Mouse (Mus musculus) hindbrain, embryonic 15.5 days (tissue): Measurements from ENCODE around the gene Hoxd11. TPM values are rescaled to one million over a fixed set of nuclear protein-coding genes. Genes with fewer than 3 reads are reported as not detected.

Source experiments
- ATAC-seq: fragments of 200-750 bp; cut with Nextera tagmentation; 2 replicates; pipeline ENCODE4 v1.8.0; 2017; ENCODE audit warnings: low read depth, moderate number of reproducible peaks, moderate TSS enrichment; ENCODE audit not compliant: low FRiP score
- H3K27ac ChIP-seq: fragments of 300-500 bp; sonication (generic); replicated peaks from 2 replicates; pipeline ENCODE4 v1.5.1; 2015; ENCODE audit warnings: mild to moderate bottlenecking, inconsistent platforms
- H3K27me3 ChIP-seq: fragments of 300-500 bp; sonication (generic); 2 replicates; pipeline ENCODE4 v1.6.1; 2015; ENCODE audit warnings: control low read depth, inconsistent platforms
- H3K36me3 ChIP-seq: fragments of 300-500 bp; sonication (generic); 2 replicates; pipeline ENCODE4 v1.6.1; 2015; ENCODE audit warnings: control low read depth, inconsistent platforms
- H3K4me1 ChIP-seq: fragments of 300-500 bp; sonication (generic); replicated peaks from 2 replicates; pipeline ENCODE4 v1.6.1; 2015; ENCODE audit warnings: control low read depth, inconsistent platforms
- H3K4me2 ChIP-seq: fragments of 300-500 bp; sonication (generic); 2 replicates; pipeline ENCODE4 v1.6.1; 2015; ENCODE audit warnings: moderate library complexity, mild to moderate bottlenecking, inconsistent platforms
- H3K4me3 ChIP-seq: fragments of 300-500 bp; sonication (generic); 2 replicates; pipeline ENCODE4 v1.5.1; 2015; ENCODE audit warnings: mild to moderate bottlenecking, inconsistent platforms
- H3K9ac ChIP-seq: fragments of 300-500 bp; sonication (generic); 2 replicates; pipeline ENCODE4 v1.6.1; 2015; ENCODE audit warnings: inconsistent platforms
- H3K9me3 ChIP-seq: fragments of 300-500 bp; sonication (generic); 2 replicates; pipeline ENCODE4 v1.6.1; 2016; ENCODE audit warnings: control low read depth, inconsistent platforms
- WGBS: fragments of 180-500 bp; shearing (Covaris S2); methylation state at CpG from one replicate; pipeline ENCODE4 v1.1.7; 2015; 5-methylcytosine and 5-hydroxymethylcytosine counted together
- polyA plus RNA-seq: library from polyadenylated mRNA; unstranded; fragments of >200 nt; fragmentation: Nextera tagmentation; extraction: Ambion mirVana; gene quantifications from 2 replicates; pipeline ENCODE4 v1.2.1, GENCODE M21; 2015

The Hoxd11 gene
- polyA plus RNA-seq, 1 experiment from 2014 or later: not detected

GRCm38 (mm10) chr2:74657251-74658023, 21.9 kb upstream of the Hoxd11 start:
- H3K9ac ChIP-seq: no peak overlapping the region
- no peaks in the 10 kb centered on the region for H3K9me3 ChIP-seq
- peak overlapping the region; percentile 22; the same call in 1 of the 2 replicates for H3K4me3 ChIP-seq
- ATAC-seq: no peak
- H3K4me1 ChIP-seq: peaks cover 15% of the 10 kb centered on the region
- H3K36me3 ChIP-seq: no peaks in the 10 kb centered on the region
- 0 out of 2 replicates have a peak overlapping the region, but pooled peaks have one; percentile 20 for H3K27ac ChIP-seq
- peak overlapping the region; percentile 7; the same call in 1 of the 2 replicates for H3K4me2 ChIP-seq
- peaks cover 56% of the 10 kb centered on the region for H3K27me3 ChIP-seq
- WGBS: 3% methylated on average over 62 of the region's 62 CpGs

GRCm38 (mm10) chr2:74658024-74658666, 21.2 kb upstream of the Hoxd11 start:
- no peak for ATAC-seq
- peak overlapping the region; percentile 22 for H3K4me3 ChIP-seq
- no peaks in the 10 kb centered on the region for H3K9me3 ChIP-seq
- peak overlapping the region; percentile 7; the same call in 1 of the 2 replicates for H3K4me2 ChIP-seq
- peak overlapping the region; percentile 28; the same call in 1 of the 2 replicates for H3K27ac ChIP-seq
- peaks cover 15% of the 10 kb centered on the region for H3K4me1 ChIP-seq
- peaks cover 61% of the 10 kb centered on the region for H3K27me3 ChIP-seq
- H3K9ac ChIP-seq: no peak overlapping the region
- no peaks in the 10 kb centered on the region for H3K36me3 ChIP-seq
- under 1% methylated on average over 15 of the region's 15 CpGs for WGBS

GRCm38 (mm10) chr2:74658667-74659371, 20.5 kb upstream of the Hoxd11 start:
- Histone ChIP-seq H3K9me3 (no peaks in the 10 kb centered on the region), H3K36me3 (no peaks in the 10 kb centered on the region), H3K4me2 (peak overlapping the region; percentile 1; the same call in 1 of the 2 replicates), H3K9ac (no peak overlapping the region), H3K4me3 (peak overlapping the region; percentile 20), H3K27ac (peak overlapping the region; percentile 28), H3K27me3 (peaks cover 65% of the 10 kb centered on the region), H3K4me1 (peaks cover 15% of the 10 kb centered on the region)
- ATAC-seq: no peak
- WGBS: under 1% methylated on average over 47 of the region's 47 CpGs

- WGBS: 2% methylated on average over 28 of the region's 28 CpGs
- Histone ChIP-seq H3K4me3 (peak within 1 kb of the TSS; percentile 20), H3K27me3 (peaks cover 65% of the 10 kb centered on the region), H3K27ac (peak within 1 kb of the TSS; percentile 28), H3K4me1 (peaks cover 15% of the 10 kb centered on the region), H3K36me3 (no peaks in the 10 kb centered on the region), H3K9me3 (no peaks in the 10 kb centered on the region), H3K4me2 (peak within 1 kb of the TSS; percentile 14), H3K9ac (no peak within 1 kb of the TSS)
- ATAC-seq: no peak
Measured at GRCm38 (mm10) chr2:74659507-74660005, 19.8 kb upstream of the Hoxd11 start, which contains the start of gene Evx2. TSS of gene Evx2 (minus strand) at chr2:74659557.

GRCm38 (mm10) chr2:74660421-74661375, 18.7 kb upstream of the Hoxd11 start:
- peaks cover 66% of the 10 kb centered on the region for H3K27me3 ChIP-seq
- H3K4me1 ChIP-seq: peaks cover 11% of the 10 kb centered on the region
- WGBS: 4% methylated on average over 30 of the region's 30 CpGs
- no peaks in the 10 kb centered on the region for H3K9me3 ChIP-seq
- H3K4me3 ChIP-seq: peak overlapping the region; percentile 10
- no peak overlapping the region for H3K27ac ChIP-seq
- no peaks in the 10 kb centered on the region for H3K36me3 ChIP-seq
- H3K9ac ChIP-seq: no peak overlapping the region
- H3K4me2 ChIP-seq: peak overlapping the region; percentile 4; the same call in 1 of the 2 replicates
- no peak for ATAC-seq

GRCm38 (mm10) chr2:74661685-74662084, 17.7 kb upstream of the Hoxd11 start:
- Histone ChIP-seq H3K36me3 (no peaks in the 10 kb centered on the region), H3K9me3 (no peaks in the 10 kb centered on the region), H3K4me2 (peak overlapping the region; percentile 47), H3K4me3 (peak overlapping the region; percentile 19), H3K9ac (no peak overlapping the region), H3K27ac (no peak overlapping the region), H3K4me1 (peaks cover 7% of the 10 kb centered on the region), H3K27me3 (peaks cover 69% of the 10 kb centered on the region)
- 0% methylated on average over 14 of the region's 14 CpGs for WGBS
- peak; percentile 38; the same call in 1 of the 2 replicates for ATAC-seq

- ATAC-seq: no peak
- Histone ChIP-seq H3K4me1 (peaks cover 8% of the 10 kb centered on the region), H3K36me3 (no peaks in the 10 kb centered on the region), H3K9me3 (no peaks in the 10 kb centered on the region), H3K27me3 (peaks cover 78% of the 10 kb centered on the region), H3K4me2 (no peak overlapping the region), H3K4me3 (no peak overlapping the region), H3K27ac (no peak overlapping the region), H3K9ac (no peak overlapping the region)
- WGBS: 5% methylated on average over 18 of the region's 18 CpGs
Measured at GRCm38 (mm10) chr2:74663291-74663925, 15.9 kb upstream of the Hoxd11 start.

GRCm38 (mm10) chr2:74666411-74666810, 12.9 kb upstream of the Hoxd11 start:
- H3K4me3 ChIP-seq: no peak overlapping the region
- peaks cover 91% of the 10 kb centered on the region for H3K27me3 ChIP-seq
- no peaks in the 10 kb centered on the region for H3K36me3 ChIP-seq
- WGBS: 2% methylated on average over 7 of the region's 7 CpGs
- ATAC-seq: no peak
- H3K4me1 ChIP-seq: peaks cover 11% of the 10 kb centered on the region
- no peak overlapping the region for H3K9ac ChIP-seq
- no peak overlapping the region for H3K27ac ChIP-seq
- no peak overlapping the region for H3K4me2 ChIP-seq
- no peaks in the 10 kb centered on the region for H3K9me3 ChIP-seq

- ATAC-seq: no peak
- Histone ChIP-seq H3K27me3 (peaks cover 92% of the 10 kb centered on the region), H3K4me2 (no peak overlapping the region), H3K9ac (no peak overlapping the region), H3K27ac (no peak overlapping the region), H3K36me3 (no peaks in the 10 kb centered on the region), H3K4me3 (no peak overlapping the region), H3K9me3 (no peaks in the 10 kb centered on the region), H3K4me1 (peaks cover 7% of the 10 kb centered on the region)
- WGBS: 1% methylated on average over 36 of the region's 36 CpGs
Measured at GRCm38 (mm10) chr2:74667191-74667841, 12.0 kb upstream of the Hoxd11 start.

- ATAC-seq: no peak
Measured at GRCm38 (mm10) chr2:74667842-74668357, 11.5 kb upstream of the Hoxd11 start, which contains the start of gene Hoxd13. TSS of gene Hoxd13 (plus strand) at chr2:74668310.

More at GRCm38 (mm10) chr2:74667842-74668357, 11.5 kb upstream of the Hoxd11 start, which contains the start of gene Hoxd13:
- Histone ChIP-seq H3K4me1 (peaks cover 12% of the 10 kb centered on the region), H3K27ac (no peak within 1 kb of the TSS), H3K9ac (no peak within 1 kb of the TSS), H3K9me3 (no peaks in the 10 kb centered on the region), H3K36me3 (no peaks in the 10 kb centered on the region), H3K27me3 (peaks cover 92% of the 10 kb centered on the region), H3K4me3 (peak within 1 kb of the TSS; percentile 22), H3K4me2 (peak within 1 kb of the TSS; percentile 49)
- WGBS: under 1% methylated on average over 31 of the region's 51 CpGs
